Mouse (Mus musculus) fat pad, adult 2 months (tissue): ENCODE measurements around the gene Ppan.

Experiments used
- DNase-seq: peaks from one replicate; pipeline ENCODE4 v3.0.0-alpha.2; 2011; ENCODE audit warnings: low read depth, low spot score; ENCODE audit errors: extremely low read depth

Ppan gene

GRCm38 (mm10) chr9:20887704-20888385, at the start of gene Ppan:
Ppan (plus strand) TSS chr9:20888175.
- DNase-seq: peak; percentile 69

- DNase-seq: no peak
These were observed 49.0 kb upstream of the Ppan start for GRCm38 (mm10) chr9:20838931-20839330.

GRCm38 (mm10) chr9:20842211-20842610, 45.8 kb upstream of the Ppan start:
- DNase-seq: no peak

- DNase-seq: no peak
These were observed 45.3 kb upstream of the Ppan start for GRCm38 (mm10) chr9:20842670-20843069.

- DNase-seq: no peak
These were observed 37.8 kb upstream of the Ppan start for GRCm38 (mm10) chr9:20850179-20850578.

GRCm38 (mm10) chr9:20857131-20857530, 30.8 kb upstream of the Ppan start:
- no peak for DNase-seq

GRCm38 (mm10) chr9:20859926-20860325, 28.0 kb upstream of the Ppan start:
- no peak for DNase-seq

GRCm38 (mm10) chr9:20861821-20862220, 26.2 kb upstream of the Ppan start:
- no peak for DNase-seq

GRCm38 (mm10) chr9:20862225-20862624, 25.8 kb upstream of the Ppan start:
- no peak for DNase-seq

GRCm38 (mm10) chr9:20866879-20867278, 21.1 kb upstream of the Ppan start:
- DNase-seq: no peak

GRCm38 (mm10) chr9:20868448-20869001, 19.4 kb upstream of the Ppan start, which contains the start of gene A230050P20Rik:
A230050P20Rik (plus strand) TSS chr9:20868642.
- DNase-seq: no peak

- DNase-seq: no peak
These were observed 18.7 kb upstream of the Ppan start for GRCm38 (mm10) chr9:20869246-20869645.

GRCm38 (mm10) chr9:20870211-20871173, 17.5 kb upstream of the Ppan start:
- DNase-seq: no peak

- DNase-seq: no peak
These were observed 15.0 kb upstream of the Ppan start for GRCm38 (mm10) chr9:20872991-20873390.

- DNase-seq: no peak
These were observed 14.5 kb upstream of the Ppan start for GRCm38 (mm10) chr9:20873521-20873920.

- no peak for DNase-seq
These were observed 12.8 kb upstream of the Ppan start for GRCm38 (mm10) chr9:20875021-20875790.

- DNase-seq: no peak
These were observed 11.5 kb upstream of the Ppan start for GRCm38 (mm10) chr9:20876318-20877117.

GRCm38 (mm10) chr9:20877118-20878040, 10.6 kb upstream of the Ppan start:
- DNase-seq: no peak
